Mouse (Mus musculus) midbrain, embryonic 12.5 days (tissue): ENCODE measurements at regions not wholly inside any gene's neighbourhood (a gene's known extent, or its start where the extent isn't known, plus 50 kb on each side); places are given as distances from the start of the nearest gene placed in this dataset.

Source experiments
- ATAC-seq: fragments of 200-750 bp; cut with Nextera tagmentation; 2 replicates; pipeline ENCODE4 v1.8.0; 2017; ENCODE audit warnings: low read depth, moderate TSS enrichment, moderate library complexity; ENCODE audit not compliant: low FRiP score
- H3K27ac ChIP-seq: fragments of 300-500 bp; sonication (generic); replicated peaks from 2 replicates; pipeline ENCODE4 v1.5.1; 2016; ENCODE audit warnings: mild to moderate bottlenecking
- H3K27me3 ChIP-seq: fragments of 300-500 bp; sonication (generic); 2 replicates; pipeline ENCODE4 v1.6.1; 2016; ENCODE audit warnings: mild to moderate bottlenecking
- H3K36me3 ChIP-seq: fragments of 300-500 bp; sonication (generic); 2 replicates; pipeline ENCODE4 v1.6.1; 2016
- H3K4me1 ChIP-seq: fragments of 300-500 bp; sonication (generic); 2 replicates; pipeline ENCODE4 v1.6.1; 2016
- H3K4me2 ChIP-seq: fragments of 300-500 bp; sonication (generic); replicated peaks from 2 replicates; pipeline ENCODE4 v1.6.1; 2016; ENCODE audit warnings: mild to moderate bottlenecking, moderate library complexity
- H3K4me3 ChIP-seq: fragments of 300-500 bp; sonication (generic); 2 replicates; pipeline ENCODE4 v1.5.1; 2016; ENCODE audit warnings: mild to moderate bottlenecking
- H3K9ac ChIP-seq: fragments of 300-500 bp; sonication (generic); replicated peaks from 2 replicates; pipeline ENCODE4 v1.6.1; 2016; ENCODE audit warnings: mild to moderate bottlenecking, moderate library complexity
- H3K9me3 ChIP-seq: fragments of 300-500 bp; sonication (generic); 2 replicates; pipeline ENCODE4 v1.6.1; 2016; ENCODE audit warnings: mild to moderate bottlenecking
- WGBS: fragments of 180-500 bp; shearing (Covaris S2); methylation state at CpG from one replicate; pipeline ENCODE4 v1.1.7; 2016; 5-methylcytosine and 5-hydroxymethylcytosine counted together

- no peaks in the 10 kb centered on the region for H3K36me3 ChIP-seq
- H3K9ac ChIP-seq = no peak overlapping the region
- WGBS = 77% methylated on average over 6 of the region's 6 CpGs
- ATAC-seq = no peak
- no peaks in the 10 kb centered on the region for H3K9me3 ChIP-seq
- H3K4me1 ChIP-seq = no peaks in the 10 kb centered on the region
- H3K4me3 ChIP-seq = no peak overlapping the region
- no peak overlapping the region for H3K27ac ChIP-seq
- no peak overlapping the region for H3K4me2 ChIP-seq
- H3K27me3 ChIP-seq = no peaks in the 10 kb centered on the region
These were observed 102.4 kb downstream of the Gm10604 start for GRCm38 (mm10) chr4:11878638-11879037.

GRCm38 (mm10) chr4:11877945-11878344 is 103.1 kb downstream of the Gm10604 start:
- ATAC-seq = no peak
- no peaks in the 10 kb centered on the region for H3K4me1 ChIP-seq
- no peaks in the 10 kb centered on the region for H3K27me3 ChIP-seq
- no peaks in the 10 kb centered on the region for H3K36me3 ChIP-seq
- H3K9me3 ChIP-seq = no peaks in the 10 kb centered on the region
- WGBS = 96% methylated on average over 4 of the region's 4 CpGs
- H3K27ac ChIP-seq = no peak overlapping the region
- no peak overlapping the region for H3K4me3 ChIP-seq
- no peak overlapping the region for H3K9ac ChIP-seq
- no peak overlapping the region for H3K4me2 ChIP-seq

- WGBS = 95% methylated on average over 1 of the region's 1 CpGs
- Histone ChIP-seq H3K27ac (no peak overlapping the region), H3K4me1 (no peaks in the 10 kb centered on the region), H3K9me3 (no peaks in the 10 kb centered on the region), H3K4me3 (no peak overlapping the region), H3K9ac (no peak overlapping the region), H3K36me3 (no peaks in the 10 kb centered on the region), H3K4me2 (no peak overlapping the region), H3K27me3 (no peaks in the 10 kb centered on the region)
- no peak for ATAC-seq
These were observed 105.1 kb downstream of the Gm10604 start for GRCm38 (mm10) chr4:11876009-11876408.

- no peaks in the 10 kb centered on the region for H3K4me1 ChIP-seq
- no peak overlapping the region for H3K4me2 ChIP-seq
- H3K9ac ChIP-seq = no peak overlapping the region
- H3K27ac ChIP-seq = no peak overlapping the region
- no peaks in the 10 kb centered on the region for H3K36me3 ChIP-seq
- no peak overlapping the region for H3K4me3 ChIP-seq
- ATAC-seq = no peak
- 76% methylated on average over 4 of the region's 4 CpGs for WGBS
- H3K27me3 ChIP-seq = no peaks in the 10 kb centered on the region
- no peaks in the 10 kb centered on the region for H3K9me3 ChIP-seq
These were observed 106.3 kb downstream of the Gm10604 start for GRCm38 (mm10) chr4:11874586-11875264.

GRCm38 (mm10) chr4:11872036-11872435 is 109.0 kb downstream of the Gm10604 start:
- no peak overlapping the region for H3K27ac ChIP-seq
- no peak for ATAC-seq
- H3K36me3 ChIP-seq = no peaks in the 10 kb centered on the region
- WGBS = 89% methylated on average over 3 of the region's 3 CpGs
- no peaks in the 10 kb centered on the region for H3K27me3 ChIP-seq
- H3K4me1 ChIP-seq = no peaks in the 10 kb centered on the region; the same call in 1 of the 2 replicates
- no peak overlapping the region for H3K4me3 ChIP-seq
- no peak overlapping the region for H3K9ac ChIP-seq
- no peaks in the 10 kb centered on the region for H3K9me3 ChIP-seq
- no peak overlapping the region for H3K4me2 ChIP-seq

- 85% methylated on average over 5 of the region's 5 CpGs for WGBS
- no peak for ATAC-seq
- H3K9ac ChIP-seq = no peak overlapping the region
- no peaks in the 10 kb centered on the region for H3K36me3 ChIP-seq
- H3K27ac ChIP-seq = no peak overlapping the region
- no peak overlapping the region for H3K4me2 ChIP-seq
- H3K4me1 ChIP-seq = no peaks in the 10 kb centered on the region; the same call in 1 of the 2 replicates
- H3K4me3 ChIP-seq = no peak overlapping the region
- H3K27me3 ChIP-seq = no peaks in the 10 kb centered on the region
- H3K9me3 ChIP-seq = no peaks in the 10 kb centered on the region
These were observed 111.3 kb downstream of the Gm10604 start for GRCm38 (mm10) chr4:11869721-11870120.

GRCm38 (mm10) chr4:11868565-11868964 is 112.5 kb downstream of the Gm10604 start:
- 63% methylated on average over 1 of the region's 1 CpGs for WGBS
- H3K9ac ChIP-seq = no peak overlapping the region
- H3K36me3 ChIP-seq = no peaks in the 10 kb centered on the region
- no peaks in the 10 kb centered on the region for H3K9me3 ChIP-seq
- H3K4me2 ChIP-seq = no peak overlapping the region
- no peak overlapping the region for H3K4me3 ChIP-seq
- no peak for ATAC-seq
- no peaks in the 10 kb centered on the region; the same call in 1 of the 2 replicates for H3K4me1 ChIP-seq
- no peaks in the 10 kb centered on the region for H3K27me3 ChIP-seq
- H3K27ac ChIP-seq = no peak overlapping the region
